Mouse (Mus musculus): ENCODE measurements around the gene Atg4d. TPM values are rescaled to one million over a fixed set of nuclear protein-coding genes. Genes with fewer than 3 reads are reported as not detected.
"Not testable (repeated sequence)": the region's sequence is repeated elsewhere in the genome, so short reads cannot be mapped to it uniquely, and the experiment has no call there.

The Atg4d gene
- 40.5 and 44.8 TPM in 2 replicates for polyA plus RNA-seq (2015; fragmentation: Nextera tagmentation; extraction: Ambion mirVana)

DNA sequence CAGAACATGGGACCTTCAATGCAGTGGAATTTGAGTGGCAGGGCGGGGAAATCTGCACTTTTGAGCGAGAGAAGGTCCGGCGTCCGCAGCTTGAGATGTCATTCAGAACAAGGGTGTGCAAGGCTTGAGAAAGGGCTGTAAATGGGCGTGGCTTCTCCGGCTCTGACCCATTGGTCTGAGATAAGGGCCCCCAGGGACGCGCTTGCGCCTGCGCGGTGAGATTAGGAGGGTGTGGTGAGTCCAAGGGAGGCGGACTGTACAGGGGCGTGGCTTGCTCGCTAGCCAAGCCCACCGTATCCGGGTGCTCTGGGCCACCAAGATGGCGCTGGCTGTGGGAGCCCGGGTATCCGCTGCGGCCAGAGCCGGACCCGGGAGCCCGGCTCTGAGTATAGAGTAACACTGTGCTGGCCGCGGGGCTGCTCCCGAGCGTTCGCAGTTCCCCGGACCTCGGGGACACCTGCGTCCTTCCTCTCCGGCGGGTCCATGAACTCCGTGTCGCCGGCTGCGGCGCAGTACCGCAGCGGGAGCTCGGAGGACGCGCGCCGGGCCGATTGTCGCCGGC, at the start of gene Atg4d:
Gene Atg4d, plus strand, starts transcription at position 294 of the 562 bp plus-strand sequence.
- peak within 1 kb of the TSS; percentile 89 for H3K27ac ChIP-seq (replicated peaks)
- H3K27me3 ChIP-seq, result no peaks in the 10 kb centered on the region
- peak within 1 kb of the TSS; percentile 87 for H3K4me3 ChIP-seq (replicated peaks)
- peaks cover 19% of the 10 kb centered on the region for H3K36me3 ChIP-seq
- under 1% methylated on average over 48 of the region's 49 CpGs for WGBS
- H3K4me1 ChIP-seq, result peaks cover 24% of the 10 kb centered on the region
- H3K9me3 ChIP-seq (replicated peaks), result no peaks in the 10 kb centered on the region
- H3K9ac ChIP-seq, result peak within 1 kb of the TSS; percentile 88
- peak; percentile 96 for ATAC-seq (ENCODE audit: insufficient number of reproducible peaks, low FRiP score, low TSS enrichment, low read depth)
- peak within 1 kb of the TSS; percentile 76 for H3K4me2 ChIP-seq (replicated peaks)

DNA sequence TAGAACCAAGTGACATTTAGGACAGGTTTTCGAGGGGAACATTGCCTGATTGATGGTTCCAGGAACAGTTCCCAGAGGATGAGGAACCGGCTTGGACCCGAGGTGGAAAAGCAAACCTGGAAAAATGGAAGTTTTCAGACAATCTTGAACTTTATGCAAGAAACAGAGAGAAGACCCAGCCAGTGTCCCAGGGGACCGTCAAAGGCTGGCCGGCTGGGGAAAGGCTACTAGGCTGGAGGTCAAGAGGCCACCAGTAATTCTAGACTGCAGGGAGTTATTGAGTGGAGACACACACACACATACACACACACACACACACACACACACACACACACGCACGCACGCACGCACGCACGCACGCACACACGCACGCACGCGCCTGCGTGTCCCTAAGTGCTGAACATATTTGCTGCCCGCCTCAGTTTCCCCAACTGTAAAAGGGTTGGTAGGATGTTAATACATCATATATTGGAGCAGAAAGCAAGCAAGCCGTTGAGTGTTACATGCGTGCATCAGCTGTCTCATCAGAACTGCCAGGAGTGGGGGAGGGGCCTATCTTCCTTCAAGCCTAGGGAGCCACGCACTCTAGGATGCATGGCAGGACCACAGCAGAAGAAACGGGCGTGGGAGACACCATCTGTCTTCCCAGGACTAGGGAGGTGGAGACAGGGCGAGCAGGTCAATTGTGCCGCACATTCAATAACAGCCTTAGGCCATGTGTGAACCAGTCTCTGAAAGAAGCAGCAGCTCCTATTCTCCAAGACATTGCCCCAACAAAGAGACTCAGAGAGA, 48.8 kb upstream of the Atg4d start:
- Histone ChIP-seq H3K4me3 (replicated peaks) (no peak overlapping the region), H3K4me2 (replicated peaks) (no peak overlapping the region), H3K9me3 (replicated peaks) (no peaks in the 10 kb centered on the region), H3K4me1 (peaks cover 6% of the 10 kb centered on the region), H3K36me3 (no peaks in the 10 kb centered on the region), H3K9ac (no peak overlapping the region), H3K27me3 (no peaks in the 10 kb centered on the region), H3K27ac (replicated peaks) (no peak overlapping the region)
- no peak for ATAC-seq (ENCODE audit: insufficient number of reproducible peaks, low FRiP score, low TSS enrichment, low read depth)
- WGBS, result 62% methylated on average over 25 of the region's 25 CpGs

DNA sequence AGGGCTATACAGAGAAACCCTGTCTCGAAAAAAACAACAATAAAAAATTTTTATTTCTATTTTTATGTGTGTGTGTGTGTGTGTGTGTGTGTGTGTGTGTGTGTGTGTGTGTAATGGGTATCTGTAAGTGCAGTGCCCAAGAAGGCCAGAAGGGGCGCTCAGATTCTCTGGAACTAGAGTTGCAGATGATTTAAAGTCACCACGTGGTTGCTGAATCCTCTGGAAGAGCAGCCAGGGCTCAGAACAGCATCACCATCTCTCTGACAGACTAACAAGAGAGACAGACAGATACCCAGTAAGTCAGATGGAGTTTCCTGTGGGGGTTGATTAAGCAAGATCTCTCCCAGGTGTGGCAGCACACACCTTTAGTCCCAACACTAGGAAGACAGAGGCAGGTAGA, 45.3 kb upstream of the Atg4d start:
- no peak overlapping the region for H3K27ac ChIP-seq (replicated peaks)
- H3K9ac ChIP-seq, result no peak overlapping the region
- H3K4me2 ChIP-seq (replicated peaks), result no peak overlapping the region
- no peaks in the 10 kb centered on the region for H3K9me3 ChIP-seq (replicated peaks)
- H3K27me3 ChIP-seq, result no peaks in the 10 kb centered on the region
- H3K4me3 ChIP-seq (replicated peaks), result no peak overlapping the region
- 60% methylated on average over 3 of the region's 3 CpGs for WGBS
- ATAC-seq (ENCODE audit: insufficient number of reproducible peaks, low FRiP score, low TSS enrichment, low read depth), result no peak
- H3K36me3 ChIP-seq, result no peaks in the 10 kb centered on the region
- peaks cover 7% of the 10 kb centered on the region for H3K4me1 ChIP-seq

DNA sequence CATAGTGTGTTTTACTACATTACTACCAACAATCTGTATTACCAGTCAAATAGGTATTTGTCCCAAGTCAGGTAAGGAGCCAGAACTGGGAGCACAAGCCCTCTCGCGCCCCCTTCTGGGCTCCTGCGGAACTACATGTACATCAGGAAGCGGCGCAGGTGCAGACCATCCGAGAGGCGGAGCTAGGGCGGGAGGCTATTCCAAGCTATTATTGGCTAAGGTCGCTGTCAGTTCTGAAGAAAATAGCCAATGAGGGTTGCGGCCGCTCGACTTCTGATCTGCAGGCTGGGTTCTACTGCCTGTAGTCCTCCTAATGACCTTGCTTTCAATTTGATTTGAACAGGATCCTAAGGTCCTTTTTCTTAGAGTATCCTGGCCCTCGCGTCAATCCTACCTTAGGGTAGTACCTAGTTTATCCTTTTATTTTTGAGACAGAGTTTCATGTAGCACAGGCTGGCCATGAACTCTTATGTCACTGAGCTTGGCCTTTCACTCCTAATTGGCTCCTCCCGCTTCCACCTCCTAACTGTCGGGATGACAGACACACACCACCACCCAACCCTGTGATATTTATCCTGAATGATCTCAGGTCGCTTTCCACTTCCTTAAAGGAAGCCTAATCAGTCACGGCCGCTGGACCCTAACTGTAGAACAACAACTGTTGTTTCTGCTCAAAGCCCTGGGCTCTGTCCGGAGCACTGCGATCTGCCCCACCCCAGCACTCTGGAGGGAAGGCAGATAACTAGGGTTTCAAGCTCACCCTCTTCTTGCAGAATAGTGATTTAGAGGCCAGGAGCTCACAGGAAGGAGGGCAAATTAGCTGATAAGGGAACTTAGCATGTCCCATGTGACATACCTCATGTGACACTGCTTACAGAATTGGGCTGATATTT, 44.4 kb upstream of the Atg4d start:
- Histone ChIP-seq H3K4me3 (replicated peaks) (peak overlapping the region; percentile 24), H3K9ac (no peak overlapping the region), H3K27me3 (no peaks in the 10 kb centered on the region), H3K36me3 (no peaks in the 10 kb centered on the region), H3K4me2 (replicated peaks) (peak overlapping the region; percentile 40), H3K9me3 (replicated peaks) (no peaks in the 10 kb centered on the region), H3K4me1 (peaks cover 14% of the 10 kb centered on the region), H3K27ac (replicated peaks) (no peak overlapping the region)
- peak; percentile 77 for ATAC-seq (ENCODE audit: insufficient number of reproducible peaks, low FRiP score, low TSS enrichment, low read depth)
- WGBS, result 11% methylated on average over 21 of the region's 21 CpGs

DNA sequence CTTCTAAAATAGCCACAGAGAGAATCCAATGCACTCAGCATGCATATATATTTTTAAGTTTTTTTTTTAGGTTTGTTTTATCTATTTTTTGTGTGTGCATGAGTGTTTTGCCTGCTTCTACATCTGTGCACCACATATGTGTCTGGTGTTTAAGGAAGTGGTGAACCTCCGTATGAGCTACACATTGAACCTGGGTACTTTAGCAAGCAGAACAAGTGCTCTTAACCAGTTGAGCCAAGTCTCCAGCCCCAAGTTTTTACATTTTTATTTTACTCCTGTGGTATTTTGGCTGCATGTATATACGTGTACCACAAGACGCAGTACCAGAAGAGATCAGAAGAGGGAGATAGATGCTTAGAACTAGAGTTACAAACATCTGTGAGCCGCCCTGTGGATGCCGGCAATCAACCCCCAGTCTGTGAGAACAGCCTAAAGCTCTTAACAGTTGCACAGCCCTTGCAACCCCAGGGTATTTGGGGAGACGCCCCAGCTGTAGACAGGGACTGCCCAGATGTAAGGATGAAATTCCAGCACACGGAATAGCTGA, 43.6 kb upstream of the Atg4d start:
- Histone ChIP-seq H3K27ac (replicated peaks) (no peak overlapping the region), H3K4me3 (replicated peaks) (no peak overlapping the region), H3K9me3 (replicated peaks) (no peaks in the 10 kb centered on the region), H3K4me1 (peaks cover 14% of the 10 kb centered on the region), H3K27me3 (no peaks in the 10 kb centered on the region), H3K9ac (no peak overlapping the region), H3K36me3 (no peaks in the 10 kb centered on the region), H3K4me2 (replicated peaks) (no peak overlapping the region)
- WGBS, result 11% methylated on average over 7 of the region's 7 CpGs
- ATAC-seq (ENCODE audit: insufficient number of reproducible peaks, low FRiP score, low TSS enrichment, low read depth), result no peak

DNA sequence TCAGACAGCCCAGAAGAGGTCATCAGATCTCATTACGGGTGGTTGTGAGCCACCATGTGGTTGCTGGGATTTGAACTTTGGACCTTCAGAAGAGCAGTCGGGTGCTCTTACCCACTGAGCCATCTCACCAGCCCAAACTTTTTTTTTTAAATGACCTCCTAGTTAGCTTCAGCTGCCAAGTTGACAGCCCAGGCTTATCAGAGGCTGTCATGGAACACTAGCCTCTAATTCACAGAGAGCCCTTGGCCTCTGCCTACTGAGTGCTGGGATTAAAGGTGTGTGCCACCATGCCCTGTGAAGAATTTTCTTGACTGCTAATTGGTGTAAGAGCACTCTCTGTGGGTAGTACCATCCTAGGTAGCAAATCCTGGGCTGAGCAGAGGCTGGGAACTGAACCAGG, 41.6 kb upstream of the Atg4d start:
- H3K4me3 ChIP-seq (replicated peaks); H3K9ac ChIP-seq; H3K27ac ChIP-seq (replicated peaks); H3K4me2 ChIP-seq (replicated peaks); H3K36me3 ChIP-seq; H3K27me3 ChIP-seq; ATAC-seq (ENCODE audit: insufficient number of reproducible peaks, low FRiP score, low TSS enrichment, low read depth); H3K9me3 ChIP-seq (replicated peaks): not testable (repeated sequence)
- 100% methylated on average over 2 of the region's 2 CpGs for WGBS
- peaks cover 25% of the 10 kb centered on the region for H3K4me1 ChIP-seq

DNA sequence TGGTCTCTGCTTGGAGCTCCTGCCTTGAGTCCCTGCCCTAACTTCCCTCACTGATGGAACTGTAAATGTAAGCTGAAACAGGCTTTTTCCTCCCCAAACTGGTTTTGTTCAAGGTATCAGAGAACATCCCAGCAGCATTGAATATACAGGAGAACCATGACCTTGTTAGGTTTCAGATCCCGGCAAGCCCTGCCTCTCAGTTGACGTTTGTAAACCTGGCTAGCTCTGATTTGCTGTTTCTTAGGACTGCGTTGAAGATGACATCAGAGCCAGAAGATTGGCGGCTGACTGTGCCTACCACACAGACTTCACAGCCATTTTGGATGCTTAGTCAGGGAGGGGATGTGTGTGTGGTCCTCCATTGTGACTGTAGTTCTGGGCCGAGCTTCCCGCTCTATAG, 41.2 kb upstream of the Atg4d start:
- H3K9me3 ChIP-seq (replicated peaks), result no peaks in the 10 kb centered on the region
- no peak for ATAC-seq (ENCODE audit: insufficient number of reproducible peaks, low FRiP score, low TSS enrichment, low read depth)
- no peaks in the 10 kb centered on the region for H3K36me3 ChIP-seq
- H3K4me1 ChIP-seq, result peaks cover 25% of the 10 kb centered on the region
- H3K9ac ChIP-seq, result no peak overlapping the region
- WGBS, result 90% methylated on average over 6 of the region's 6 CpGs
- H3K27ac ChIP-seq (replicated peaks), result no peak overlapping the region
- no peak overlapping the region for H3K4me2 ChIP-seq (replicated peaks)
- H3K4me3 ChIP-seq (replicated peaks), result no peak overlapping the region
- H3K27me3 ChIP-seq, result no peaks in the 10 kb centered on the region

DNA sequence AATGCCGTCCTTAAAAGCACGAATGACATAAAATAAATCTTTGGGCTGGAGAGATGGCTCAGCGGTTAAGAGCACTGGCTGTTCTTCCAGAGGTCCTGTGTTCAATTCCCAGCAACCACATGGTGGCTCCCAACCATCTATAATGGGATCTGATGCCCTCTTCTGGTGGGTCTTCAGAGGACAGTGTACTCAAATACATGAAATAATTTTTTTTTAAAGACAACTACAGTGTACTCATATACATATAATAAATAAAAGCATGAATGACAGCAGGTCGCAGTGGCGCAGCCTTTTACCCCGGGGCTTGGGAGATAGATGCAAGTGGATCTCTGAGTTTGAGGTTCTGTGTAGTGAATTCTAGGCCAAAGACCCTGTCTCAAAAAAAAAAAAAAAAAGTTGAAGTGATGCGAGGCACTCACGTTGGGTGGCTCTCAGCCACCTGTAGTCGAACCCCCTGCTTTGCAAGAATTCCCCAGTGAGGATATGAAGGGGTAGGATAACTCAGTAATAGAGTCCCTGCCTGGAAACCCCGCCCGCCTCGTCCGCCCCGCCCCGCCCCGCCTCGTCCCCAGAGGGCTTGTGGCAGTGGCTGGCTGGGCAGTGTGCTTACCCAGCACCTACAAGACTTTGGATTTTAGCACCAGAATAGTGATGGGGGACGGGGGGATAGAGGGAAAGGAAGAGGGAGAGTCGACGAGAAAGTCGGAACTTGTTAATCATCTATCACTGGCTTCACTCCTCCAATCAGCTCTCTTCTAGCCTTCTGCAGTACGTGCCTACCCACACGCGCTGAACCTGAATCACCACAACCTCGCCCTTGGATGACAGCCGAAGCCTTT, 40.3 kb upstream of the Atg4d start:
- Histone ChIP-seq H3K36me3 (peaks cover 8% of the 10 kb centered on the region; the same call in 1 of the 2 replicates), H3K9me3 (replicated peaks) (no peaks in the 10 kb centered on the region), H3K4me2 (replicated peaks) (peak overlapping the region; percentile 47), H3K27ac (replicated peaks) (peak overlapping the region; percentile 61), H3K27me3 (no peaks in the 10 kb centered on the region), H3K9ac (no peak overlapping the region), H3K4me3 (replicated peaks) (peak overlapping the region; percentile 33), H3K4me1 (peaks cover 25% of the 10 kb centered on the region)
- ATAC-seq (ENCODE audit: insufficient number of reproducible peaks, low FRiP score, low TSS enrichment, low read depth), result no peak; the same call in 1 of the 2 replicates
- 20% methylated on average over 26 of the region's 26 CpGs for WGBS

DNA sequence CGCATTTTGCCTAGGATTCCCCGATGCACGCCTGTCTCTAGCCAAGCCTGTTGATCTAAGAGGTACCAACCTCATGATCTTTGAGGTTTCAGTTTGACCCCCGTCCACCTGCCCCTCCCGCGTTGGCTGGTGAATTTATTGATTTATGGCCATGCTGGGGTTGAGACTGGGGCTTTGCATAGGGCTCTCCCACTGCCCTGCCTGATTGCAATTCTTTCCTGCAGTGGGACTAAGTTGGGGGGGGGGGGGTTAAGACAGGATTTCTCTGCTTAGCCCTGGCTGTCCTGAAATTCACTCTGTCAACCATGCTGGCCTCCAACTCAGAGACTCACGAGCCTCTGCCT, 39.7 kb upstream of the Atg4d start:
- Histone ChIP-seq H3K9me3 (replicated peaks) (no peaks in the 10 kb centered on the region), H3K27me3 (no peaks in the 10 kb centered on the region), H3K4me2 (replicated peaks) (peak overlapping the region; percentile 47), H3K36me3 (peaks cover 14% of the 10 kb centered on the region), H3K4me3 (replicated peaks) (peak overlapping the region; percentile 33), H3K9ac (no peak overlapping the region), H3K27ac (replicated peaks) (peak overlapping the region; percentile 61; the same call in 1 of the 2 replicates), H3K4me1 (peaks cover 25% of the 10 kb centered on the region)
- no peak for ATAC-seq (ENCODE audit: insufficient number of reproducible peaks, low FRiP score, low TSS enrichment, low read depth)
- 12% methylated on average over 7 of the region's 7 CpGs for WGBS

DNA sequence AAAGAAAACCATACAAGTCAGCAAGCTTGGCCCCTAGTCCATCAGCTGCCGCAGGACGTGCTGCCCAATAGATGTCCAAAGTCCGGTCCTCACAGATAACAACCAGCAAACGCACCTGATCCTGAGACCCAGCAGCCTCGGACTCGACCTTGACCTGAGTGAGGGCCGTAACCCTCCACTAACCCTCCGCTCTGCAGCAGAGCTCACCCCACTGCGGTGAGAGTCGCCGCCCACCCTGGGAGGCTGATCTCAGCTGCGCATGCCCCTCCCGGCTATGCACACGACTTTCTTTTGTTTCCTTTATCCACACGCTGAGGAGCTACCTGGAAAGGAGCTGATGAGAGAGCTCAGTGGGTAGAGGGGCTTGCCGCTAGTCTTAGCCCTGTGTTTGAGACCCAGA, 37.8 kb upstream of the Atg4d start:
- Histone ChIP-seq H3K27me3 (no peaks in the 10 kb centered on the region), H3K9me3 (replicated peaks) (no peaks in the 10 kb centered on the region), H3K4me3 (replicated peaks) (peak overlapping the region; percentile 36), H3K36me3 (peaks cover 34% of the 10 kb centered on the region), H3K4me1 (peaks cover 26% of the 10 kb centered on the region), H3K4me2 (replicated peaks) (peak overlapping the region; percentile 57), H3K9ac (no peak overlapping the region; the same call in 1 of the 2 replicates), H3K27ac (replicated peaks) (no peak overlapping the region)
- 16% methylated on average over 16 of the region's 16 CpGs for WGBS
- peak; percentile 56; the same call in 1 of the 2 replicates for ATAC-seq (ENCODE audit: insufficient number of reproducible peaks, low FRiP score, low TSS enrichment, low read depth)
